Mouse (Mus musculus) T-helper 2 cell (primary cell): ENCODE measurements at regions not wholly inside any gene's neighbourhood (a gene's known extent, or its start where the extent isn't known, plus 50 kb on each side); places are given as distances from the start of the nearest gene placed in this dataset.

Experiments used
- in situ Hi-C: fragments of 300-600 bp; cut with MboI, MseI; formaldehyde crosslinking; loops from one replicate; pipeline ENCODE4 v1.15.1; 2025; ENCODE audit warnings: high pct_unique_total_duplicates

GRCm38 (mm10) chr14:76245063-76245396 lies 134.3 kb downstream of the Nufip1 start:
- in situ Hi-C loops: no loop called here

GRCm38 (mm10) chr14:76247664-76248063 lies 137.0 kb downstream of the Nufip1 start:
- in situ Hi-C loops: no loop called here

GRCm38 (mm10) chr14:76253850-76254249 lies 143.2 kb downstream of the Nufip1 start:
- in situ Hi-C loops: no loop called here

GRCm38 (mm10) chr14:76254565-76255501 lies 144.1 kb downstream of the Nufip1 start:
- in situ Hi-C loops: no loop called here

- in situ Hi-C loops: no loop called here
Measured at GRCm38 (mm10) chr14:76255971-76256370, 145.3 kb downstream of the Nufip1 start.

GRCm38 (mm10) chr14:76258626-76259025 lies 147.9 kb downstream of the Nufip1 start:
- in situ Hi-C loops: no loop called here

- in situ Hi-C loops: no loop called here
Measured at GRCm38 (mm10) chr14:76260628-76261293, 150.1 kb downstream of the Nufip1 start.

- in situ Hi-C loops: no loop called here
Measured at GRCm38 (mm10) chr14:76263682-76264081, 151.1 kb upstream of the Tsc22d1 start.

- in situ Hi-C loops: no loop called here
Measured at GRCm38 (mm10) chr14:76265819-76266218, 148.9 kb upstream of the Tsc22d1 start.

- in situ Hi-C loops: no loop called here
Measured at GRCm38 (mm10) chr14:76266249-76266648, 148.5 kb upstream of the Tsc22d1 start.

- in situ Hi-C loops: no loop called here
Measured at GRCm38 (mm10) chr14:76267091-76267490, 147.7 kb upstream of the Tsc22d1 start.

GRCm38 (mm10) chr14:76271190-76271589 lies 143.6 kb upstream of the Tsc22d1 start:
- in situ Hi-C loops: no loop called here

- in situ Hi-C loops: no loop called here
Measured at GRCm38 (mm10) chr14:76272840-76273239, 141.9 kb upstream of the Tsc22d1 start.

GRCm38 (mm10) chr14:76276655-76277054 lies 138.1 kb upstream of the Tsc22d1 start:
- in situ Hi-C loops: no loop called here

GRCm38 (mm10) chr14:76278751-76279450 lies 135.9 kb upstream of the Tsc22d1 start:
- in situ Hi-C loops: no loop called here

GRCm38 (mm10) chr14:76279561-76279960 lies 135.2 kb upstream of the Tsc22d1 start:
- in situ Hi-C loops: no loop called here

GRCm38 (mm10) chr14:76281867-76282266 lies 132.9 kb upstream of the Tsc22d1 start:
- in situ Hi-C loops: no loop called here

- in situ Hi-C loops: no loop called here
Measured at GRCm38 (mm10) chr14:76287768-76288167, 127.0 kb upstream of the Tsc22d1 start.

- in situ Hi-C loops: no loop called here
Measured at GRCm38 (mm10) chr14:76290401-76291018, 124.3 kb upstream of the Tsc22d1 start.

GRCm38 (mm10) chr14:76292211-76292610 lies 122.5 kb upstream of the Tsc22d1 start:
- in situ Hi-C loops: no loop called here

GRCm38 (mm10) chr14:76295411-76296169 lies 119.2 kb upstream of the Tsc22d1 start:
- in situ Hi-C loops: no loop called here
